Mouse (Mus musculus): ENCODE results near the gene Vmn1r233. TPM values are rescaled to one million over a fixed set of nuclear protein-coding genes. Genes with fewer than 3 reads are reported as not detected.

Vmn1r233 gene
- not detected in 2 replicates for polyA plus RNA-seq (2016; fragmentation: Nextera tagmentation; extraction: Ambion mirVana)

GRCm38 (mm10) chr17:20996364-20996763 is at the start of gene Vmn1r233:
Gene Vmn1r233, minus strand, starts transcription at chr17:20996464.
- Histone ChIP-seq H3K4me2 (replicated peaks) (no peak within 1 kb of the TSS), H3K27ac (no peak within 1 kb of the TSS), H3K9me3 (no peaks in the 10 kb centered on the region), H3K36me3 (no peaks in the 10 kb centered on the region), H3K27me3 (replicated peaks) (no peaks in the 10 kb centered on the region), H3K4me1 (no peaks in the 10 kb centered on the region), H3K4me3 (no peak within 1 kb of the TSS), H3K9ac (no peak within 1 kb of the TSS)
- no peak for ATAC-seq (ENCODE audit: low FRiP score, low read depth)

GRCm38 (mm10) chr17:21018410-21019080 is 22.3 kb upstream of the Vmn1r233 start:
- Histone ChIP-seq H3K27me3 (replicated peaks) (no peaks in the 10 kb centered on the region), H3K9ac (no peak overlapping the region), H3K4me2 (replicated peaks) (no peak overlapping the region), H3K4me1 (no peaks in the 10 kb centered on the region), H3K9me3 (no peaks in the 10 kb centered on the region), H3K4me3 (no peak overlapping the region), H3K36me3 (peaks cover 55% of the 10 kb centered on the region), H3K27ac (no peak overlapping the region)
- 97% methylated on average over 1 of the region's 1 CpGs for WGBS
- no peak for ATAC-seq (ENCODE audit: low FRiP score, low read depth)

- peak overlapping the region; percentile 72 for H3K4me2 ChIP-seq (replicated peaks)
- peak overlapping the region; percentile 84 for H3K9ac ChIP-seq
- H3K27me3 ChIP-seq (replicated peaks) = no peaks in the 10 kb centered on the region
- H3K27ac ChIP-seq = no peak overlapping the region
- no peak for ATAC-seq (ENCODE audit: low FRiP score, low read depth)
- H3K9me3 ChIP-seq = no peaks in the 10 kb centered on the region
- peaks cover 15% of the 10 kb centered on the region for H3K4me1 ChIP-seq
- peaks cover 17% of the 10 kb centered on the region for H3K36me3 ChIP-seq
- 34% methylated on average over 1 of the region's 1 CpGs for WGBS
- peak overlapping the region; percentile 62 for H3K4me3 ChIP-seq
Measured at GRCm38 (mm10) chr17:21009726-21010125, 13.5 kb upstream of the Vmn1r233 start.

- H3K36me3 ChIP-seq = peaks cover 17% of the 10 kb centered on the region
- peak within 1 kb of the TSS; percentile 72 for H3K4me2 ChIP-seq (replicated peaks)
- WGBS = 6% methylated on average over 36 of the region's 36 CpGs
- no peaks in the 10 kb centered on the region for H3K9me3 ChIP-seq
- H3K4me1 ChIP-seq = peaks cover 15% of the 10 kb centered on the region
- H3K9ac ChIP-seq = peak within 1 kb of the TSS; percentile 84
- peak within 1 kb of the TSS; percentile 48 for H3K27ac ChIP-seq
- peak; percentile 97 for ATAC-seq (ENCODE audit: low FRiP score, low read depth)
- peak within 1 kb of the TSS; percentile 62 for H3K4me3 ChIP-seq
- H3K27me3 ChIP-seq (replicated peaks) = no peaks in the 10 kb centered on the region
Measured at GRCm38 (mm10) chr17:21008382-21009331, 12.4 kb upstream of the Vmn1r233 start, which contains the start of gene Zfp160. Gene Zfp160, plus strand, starts transcription at chr17:21008903.

GRCm38 (mm10) chr17:20993716-20994115 is 2.5 kb downstream of the Vmn1r233 start:
- Histone ChIP-seq H3K9me3 (no peaks in the 10 kb centered on the region), H3K4me1 (no peaks in the 10 kb centered on the region), H3K36me3 (no peaks in the 10 kb centered on the region), H3K9ac (no peak overlapping the region), H3K27me3 (replicated peaks) (no peaks in the 10 kb centered on the region), H3K27ac (no peak overlapping the region), H3K4me3 (no peak overlapping the region), H3K4me2 (replicated peaks) (no peak overlapping the region)
- 83% methylated on average over 2 of the region's 2 CpGs for WGBS
- ATAC-seq (ENCODE audit: low FRiP score, low read depth) = no peak

GRCm38 (mm10) chr17:20966681-20967080 is 29.6 kb downstream of the Vmn1r233 start:
- H3K36me3 ChIP-seq = peaks cover 79% of the 10 kb centered on the region
- no peaks in the 10 kb centered on the region for H3K9me3 ChIP-seq
- no peak overlapping the region for H3K4me2 ChIP-seq (replicated peaks)
- H3K4me1 ChIP-seq = no peaks in the 10 kb centered on the region
- no peaks in the 10 kb centered on the region for H3K27me3 ChIP-seq (replicated peaks)
- no peak for ATAC-seq (ENCODE audit: low FRiP score, low read depth)
- H3K4me3 ChIP-seq = no peak overlapping the region
- no peak overlapping the region for H3K27ac ChIP-seq
- no peak overlapping the region for H3K9ac ChIP-seq

GRCm38 (mm10) chr17:20965421-20965820 is 30.8 kb downstream of the Vmn1r233 start:
- Histone ChIP-seq H3K27ac (no peak overlapping the region), H3K27me3 (replicated peaks) (no peaks in the 10 kb centered on the region), H3K4me2 (replicated peaks) (no peak overlapping the region), H3K9ac (no peak overlapping the region), H3K4me3 (no peak overlapping the region), H3K4me1 (no peaks in the 10 kb centered on the region), H3K9me3 (no peaks in the 10 kb centered on the region), H3K36me3 (peaks cover 91% of the 10 kb centered on the region)
- 89% methylated on average over 4 of the region's 4 CpGs for WGBS
- no peak; the same call in 1 of the 2 replicates for ATAC-seq (ENCODE audit: low FRiP score, low read depth)

GRCm38 (mm10) chr17:20960386-20960785 is 35.9 kb downstream of the Vmn1r233 start:
- ATAC-seq (ENCODE audit: low FRiP score, low read depth) = no peak

GRCm38 (mm10) chr17:20946636-20947035 is 49.6 kb downstream of the Vmn1r233 start:
- Histone ChIP-seq H3K4me2 (replicated peaks) (peak overlapping the region; percentile 70), H3K9me3 (no peaks in the 10 kb centered on the region), H3K36me3 (0 out of 2 replicates have a peak, but pooled peaks cover under 1% of the 10 kb centered on the region), H3K27ac (no peak overlapping the region), H3K4me1 (peaks cover 21% of the 10 kb centered on the region), H3K9ac (peak overlapping the region; percentile 84), H3K27me3 (replicated peaks) (no peaks in the 10 kb centered on the region), H3K4me3 (peak overlapping the region; percentile 60)
- ATAC-seq (ENCODE audit: low FRiP score, low read depth) = no peak

More at GRCm38 (mm10) chr17:20960386-20960785, 35.9 kb downstream of the Vmn1r233 start:
- Histone ChIP-seq H3K27me3 (replicated peaks) (no peaks in the 10 kb centered on the region), H3K9me3 (no peaks in the 10 kb centered on the region), H3K36me3 (peaks cover 98% of the 10 kb centered on the region), H3K4me1 (no peaks in the 10 kb centered on the region), H3K4me3 (no peak overlapping the region), H3K27ac (no peak overlapping the region), H3K4me2 (replicated peaks) (no peak overlapping the region), H3K9ac (no peak overlapping the region)
- 93% methylated on average over 5 of the region's 5 CpGs for WGBS

- Histone ChIP-seq H3K36me3 (no peaks in the 10 kb centered on the region), H3K4me1 (peaks cover 21% of the 10 kb centered on the region), H3K4me3 (peak overlapping the region; percentile 60), H3K4me2 (replicated peaks) (peak overlapping the region; percentile 70), H3K27me3 (replicated peaks) (no peaks in the 10 kb centered on the region), H3K9ac (peak overlapping the region; percentile 84), H3K27ac (peak overlapping the region; percentile 97; the same call in 1 of the 2 replicates), H3K9me3 (no peaks in the 10 kb centered on the region)
- under 1% methylated on average over 13 of the region's 13 CpGs for WGBS
- ATAC-seq (ENCODE audit: low FRiP score, low read depth) = peak; percentile 1; the same call in 1 of the 2 replicates
Measured at GRCm38 (mm10) chr17:20946026-20946565, 50.2 kb downstream of the Vmn1r233 start.

- Histone ChIP-seq H3K9me3 (no peaks in the 10 kb centered on the region), H3K27ac (peak within 1 kb of the TSS; percentile 97), H3K4me2 (replicated peaks) (peak within 1 kb of the TSS; percentile 70), H3K36me3 (no peaks in the 10 kb centered on the region), H3K4me3 (peak within 1 kb of the TSS; percentile 60), H3K9ac (peak within 1 kb of the TSS; percentile 84), H3K27me3 (replicated peaks) (no peaks in the 10 kb centered on the region), H3K4me1 (peaks cover 21% of the 10 kb centered on the region)
- under 1% methylated on average over 69 of the region's 69 CpGs for WGBS
- peak; percentile 99 for ATAC-seq (ENCODE audit: low FRiP score, low read depth)
Measured at GRCm38 (mm10) chr17:20944985-20945891, 51.0 kb downstream of the Vmn1r233 start, which contains the start of gene Ppp2r1a. Gene Ppp2r1a, plus strand, starts transcription at chr17:20945311.

All from neural tube, embryonic 12.5 days (tissue).